Mouse (Mus musculus) CH12.LX (cell line): Measurements from ENCODE around the gene H2-Ab1. TPM values are rescaled to one million over a fixed set of nuclear protein-coding genes. Genes with fewer than 3 reads are reported as not detected.

ENCODE experiments used
- DNase-seq: peaks from one replicate; pipeline ENCODE4 v3.0.0-alpha.2; 2013; ENCODE audit errors: extremely low read depth
- H3K27ac ChIP-seq: 2 replicates; pipeline ENCODE4 v1.5.1; 2012; ENCODE audit warnings: low read depth, mild to moderate bottlenecking, control low read depth, moderate library complexity; ENCODE audit not compliant: insufficient read depth
- H3K27me3 ChIP-seq: replicated peaks from 2 replicates; pipeline ENCODE3; 2012; ENCODE audit warnings: inconsistent platforms
- H3K36me3 ChIP-seq, 2 experiments: replicated peaks in 1 of 2; 2 replicates each; pipeline versions ENCODE3 to v1.6.1; 2012; ENCODE audit warnings: inconsistent platforms in 1 of 2, low read length in 1 of 2, mild to moderate bottlenecking in 1 of 2, mixed read lengths in 1 of 2, moderate library complexity in 1 of 2; ENCODE audit not compliant: control insufficient read depth in 1 of 2, insufficient read depth in 1 of 2
- H3K4me1 ChIP-seq, 2 experiments: 2 replicates each; pipeline ENCODE4 v1.6.1; 2012; ENCODE audit warnings: inconsistent platforms in 1 of 2, moderate library complexity in 1 of 2; ENCODE audit not compliant: insufficient read depth in 2 of 2, control insufficient read depth in 1 of 2
- H3K4me2 ChIP-seq: 2 replicates; pipeline ENCODE4 v1.6.1; 2012; ENCODE audit warnings: low read depth, mild to moderate bottlenecking, control low read depth; ENCODE audit not compliant: poor library complexity, insufficient read depth, severe bottlenecking
- H3K4me3 ChIP-seq, 3 experiments: fragments of 150-350 bp in 1 of 3; sonication (generic) in 1 of 3; replicated peaks in 1 of 3; 2 replicates each; pipeline versions ENCODE3 to v1.5.1; 2011 to 2012; ENCODE audit warnings: low read depth in 2 of 3, low read length in 2 of 3, mild to moderate bottlenecking in 2 of 3, moderate library complexity in 2 of 3, control low read depth in 1 of 3, improper control_type of control experiment in 1 of 3, inconsistent platforms in 1 of 3, mixed read lengths in 1 of 3; ENCODE audit not compliant: poor library complexity in 1 of 3
- H3K79me2 ChIP-seq: replicated peaks from 2 replicates; pipeline ENCODE4 v1.6.1; 2012; ENCODE audit warnings: mild to moderate bottlenecking, moderate library complexity; ENCODE audit not compliant: control insufficient read depth, poor library complexity, insufficient read depth, severe bottlenecking; ENCODE audit errors: extremely low read depth
- H3K9ac ChIP-seq: 2 replicates; pipeline ENCODE4 v1.6.1; 2012; ENCODE audit warnings: low read depth, mild to moderate bottlenecking, control low read depth, moderate library complexity; ENCODE audit not compliant: insufficient read depth
- H3K9me3 ChIP-seq: replicated peaks from 2 replicates; pipeline ENCODE3; 2012; ENCODE audit warnings: low read length, inconsistent platforms, mixed read lengths
- CHD1 ChIP-seq: IDR thresholded peaks from 2 replicates; pipeline ENCODE4 v1.6.1; 2012; ENCODE audit warnings: low read depth, low read length, improper control_type of control experiment, inconsistent platforms
- CTCF ChIP-seq, 2 experiments: IDR thresholded peaks in 1 of 2; conservative IDR thresholded peaks in 1 of 2; 2 replicates each; pipeline ENCODE4 v1.5.1; 2011 to 2012; ENCODE audit warnings: low read depth in 2 of 2, low read length in 2 of 2, improper control_type of control experiment in 1 of 2, inconsistent platforms in 1 of 2, mild to moderate bottlenecking in 1 of 2, moderate library complexity in 1 of 2
- ELF1 ChIP-seq: IDR thresholded peaks from 2 replicates; pipeline ENCODE4 v1.6.1; 2014; ENCODE audit warnings: low read depth, mild to moderate bottlenecking, inconsistent platforms, low read length, improper control_type of control experiment
- ETS1 ChIP-seq: conservative IDR thresholded peaks from 2 replicates; pipeline ENCODE4 v1.6.1; 2012; ENCODE audit warnings: low read depth, mild to moderate bottlenecking, inconsistent platforms, low read length, improper control_type of control experiment, moderate library complexity
- GABPA ChIP-seq: IDR thresholded peaks from 2 replicates; pipeline ENCODE4 v1.6.1; 2012; ENCODE audit warnings: low read depth, low read length, improper control_type of control experiment, inconsistent platforms; ENCODE audit not compliant: insufficient replicate concordance
- IRF4 ChIP-seq: IDR thresholded peaks from 2 replicates; pipeline ENCODE4 v1.6.1; 2014; ENCODE audit warnings: low read depth, mild to moderate bottlenecking, inconsistent platforms, low read length, improper control_type of control experiment
- MAX ChIP-seq: IDR thresholded peaks from 2 replicates; pipeline ENCODE4 v1.6.1; 2011; ENCODE audit warnings: low read length, improper control_type of control experiment
- MAZ ChIP-seq: IDR thresholded peaks from 2 replicates; pipeline ENCODE4 v1.6.1; 2012; ENCODE audit warnings: low read depth, mild to moderate bottlenecking, inconsistent platforms, low read length, improper control_type of control experiment, moderate library complexity
- MYC ChIP-seq: IDR thresholded peaks from 2 replicates; pipeline ENCODE4 v1.6.1; 2011; ENCODE audit warnings: low read depth, mild to moderate bottlenecking, improper control_type of control experiment, low read length
- PAX5 ChIP-seq: IDR thresholded peaks from 2 replicates; pipeline ENCODE4 v1.6.1; 2012; ENCODE audit warnings: low read length, inconsistent platforms, mixed read lengths
- POLR2AphosphoS2 ChIP-seq: IDR thresholded peaks from 2 replicates; pipeline ENCODE4 v1.6.1; 2011; ENCODE audit warnings: low read depth, low read length, improper control_type of control experiment
- SMC3 ChIP-seq: IDR thresholded peaks from 2 replicates; pipeline ENCODE4 v1.6.1; 2011; ENCODE audit warnings: low read depth, low read length, improper control_type of control experiment
- TCF12 ChIP-seq: IDR thresholded peaks from 2 replicates; pipeline ENCODE4 v1.6.1; 2014; ENCODE audit warnings: low read depth, mild to moderate bottlenecking, inconsistent platforms, low read length, improper control_type of control experiment
- USF2 ChIP-seq: conservative IDR thresholded peaks from 2 replicates; pipeline ENCODE4 v1.6.1; 2011; ENCODE audit warnings: low read depth, low read length, improper control_type of control experiment
- ZKSCAN1 ChIP-seq: IDR thresholded peaks from 2 replicates; pipeline ENCODE4 v1.6.1; 2012; ENCODE audit warnings: low read depth, inconsistent platforms, low read length, improper control_type of control experiment, borderline replicate concordance
- ZMIZ1 ChIP-seq: IDR thresholded peaks from 2 replicates; pipeline ENCODE4 v1.6.1; 2012; ENCODE audit warnings: low read depth, mild to moderate bottlenecking, inconsistent platforms, low read length, improper control_type of control experiment
- ZNF384 ChIP-seq: IDR thresholded peaks from 2 replicates; pipeline ENCODE4 v1.6.1; 2012; ENCODE audit warnings: low read depth, low read length, improper control_type of control experiment, inconsistent platforms
- dilution Hi-C: fragments of 300-500 bp; cut with MboI; formaldehyde crosslinking; loops from 2 replicates; pipeline ENCODE4 v1.14.3; 2020; ENCODE audit warnings: low sequenced_read_pairs; ENCODE audit not compliant: extremely low pct_unique_long_range_greater_than_20kb, extremely low pct_ligation_motif_present
- in situ Hi-C: fragments of 300-500 bp; cut with MboI; formaldehyde crosslinking; loops from 3 replicates; pipeline ENCODE4 v1.14.3; 2019; ENCODE audit warnings: low sequenced_read_pairs, low pct_ligation_motif_present, low pct_unique_long_range_greater_than_20kb, mixed read lengths
- polyA plus RNA-seq: library from polyadenylated mRNA; unstranded; fragments of >175 nt; gene quantifications from 2 replicates; pipeline ENCODE4 v1.2.1, GENCODE M21; 2012; ENCODE audit warnings: low read depth; ENCODE audit not compliant: insufficient read length
- total RNA-seq, 2 experiments: library from RNA; depleted of rRNA; stranded (reverse); fragments of 300-350 nt in 1 of 2; fragments of >200 nt in 1 of 2; gene quantifications; 2 replicates each; pipeline ENCODE4 v1.2.3; 2012 to 2014

Gene H2-Ab1
- total and polyA plus RNA-seq, 3 experiments, result 114 to 699 (median 119) TPM

DNA sequence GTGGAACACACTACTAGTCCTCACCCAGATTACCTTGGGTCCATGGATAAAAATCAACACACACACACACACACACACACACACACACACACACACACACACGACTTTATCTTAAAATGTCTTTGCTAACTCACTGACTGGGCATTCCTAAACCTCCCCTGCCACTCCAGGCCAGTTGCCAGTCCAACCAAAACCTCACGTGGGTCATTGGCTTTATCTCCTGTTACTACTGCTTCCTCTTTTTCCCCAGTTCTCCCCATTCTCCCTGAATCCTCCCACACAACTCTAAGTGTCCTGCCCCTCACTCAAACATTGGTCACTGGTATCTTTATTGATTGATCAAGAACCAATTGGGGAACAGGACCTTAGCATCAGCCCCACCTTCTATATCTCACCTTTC lies 59.8 kb downstream of the H2-Ab1 start:
- H3K4me3 ChIP-seq, result no peak overlapping the region
- dilution Hi-C loops (no loop called here), in situ Hi-C loops (no loop called here)
- H3K27me3 ChIP-seq, result no peaks in the 10 kb centered on the region
- peaks cover 32 to 49% of the 10 kb centered on the region in 2 experiments for H3K36me3 ChIP-seq
- H3K4me2 ChIP-seq, result no peak overlapping the region
- no peaks in the 10 kb centered on the region for H3K9me3 ChIP-seq
- H3K79me2 ChIP-seq, result no peaks in the 10 kb centered on the region
- no peak for DNase-seq
- TF ChIP-seq ETS1, result no peak
- no peak for TF ChIP-seq ZMIZ1
- no peak for TF ChIP-seq TCF12
- no peak for TF ChIP-seq USF2
- TF ChIP-seq ZNF384, result no peak
- no peak for TF ChIP-seq PAX5
- TF ChIP-seq ELF1, result no peak
- no peak for TF ChIP-seq POLR2AphosphoS2
- no peak for TF ChIP-seq MYC
- no peak for TF ChIP-seq CTCF (conservative IDR thresholded peaks at IDR 0.05 in 1 of 2, IDR thresholded peaks at IDR 0.05 in 1 of 2; ENCODE audit: low read depth in 2 of 2, low read length in 2 of 2)
- TF ChIP-seq MAZ, result no peak
- no peak for TF ChIP-seq IRF4
- TF ChIP-seq CHD1, result no peak
- TF ChIP-seq ZKSCAN1, result no peak
- no peak for TF ChIP-seq GABPA
- TF ChIP-seq MAX, result no peak
- no peak for TF ChIP-seq SMC3
- peaks cover 3 to 26% of the 10 kb centered on the region in 2 experiments; a peak in 3 of 4 replicates for H3K4me1 ChIP-seq
- H3K27ac ChIP-seq, result no peak overlapping the region
- H3K9ac ChIP-seq, result no peak overlapping the region

Other genes with a start within 250 kb of the H2-Ab1 start
Only the 20 nearest of the 22 such genes appear.
- 116 and 160 TPM in 2 replicates for gene Slc39a7, start 226.0 kb upstream of the H2-Ab1 start, total RNA-seq (2012; rRNA removed)
- gene Slc39a7, start 226.0 kb upstream of the H2-Ab1 start, total RNA-seq (2014; rRNA removed), result 96.8 and 97.2 TPM in 2 replicates
- 105 and 108 TPM in 2 replicates for gene Slc39a7, start 226.0 kb upstream of the H2-Ab1 start, polyA plus RNA-seq
- 42.7 and 47.7 TPM in 2 replicates for gene Rxrb, start 225.9 kb upstream of the H2-Ab1 start, total RNA-seq (2012; rRNA removed)
- gene Rxrb, start 225.9 kb upstream of the H2-Ab1 start, total RNA-seq (2014; rRNA removed), result 27.0 and 27.4 TPM in 2 replicates
- 36.9 and 41.4 TPM in 2 replicates for gene Rxrb, start 225.9 kb upstream of the H2-Ab1 start, polyA plus RNA-seq
- 6.0 and 7.6 TPM in 2 replicates for gene Col11a2, start 218.3 kb upstream of the H2-Ab1 start, total RNA-seq (2012; rRNA removed)
- 3.0 and 4.5 TPM in 2 replicates for gene Col11a2, start 218.3 kb upstream of the H2-Ab1 start, total RNA-seq (2014; rRNA removed)
- 5.8 and 7.2 TPM in 2 replicates for gene Col11a2, start 218.3 kb upstream of the H2-Ab1 start, polyA plus RNA-seq
- gene H2-Oa, start 165.3 kb upstream of the H2-Ab1 start, total RNA-seq (2012; rRNA removed), result 16.1 and 21.5 TPM in 2 replicates
- 32.8 and 42.7 TPM in 2 replicates for gene H2-Oa, start 165.3 kb upstream of the H2-Ab1 start, total RNA-seq (2014; rRNA removed)
- 30.5 and 40.4 TPM in 2 replicates for gene H2-Oa, start 165.3 kb upstream of the H2-Ab1 start, polyA plus RNA-seq
- gene H2-DMa, start 138.1 kb upstream of the H2-Ab1 start, total RNA-seq (2012; rRNA removed), result 67.7 and 77.4 TPM in 2 replicates
- gene H2-DMa, start 138.1 kb upstream of the H2-Ab1 start, total RNA-seq (2014; rRNA removed), result 114 and 119 TPM in 2 replicates
- gene H2-DMa, start 138.1 kb upstream of the H2-Ab1 start, polyA plus RNA-seq, result 82.5 and 112 TPM in 2 replicates
- gene Brd2, start 135.1 kb upstream of the H2-Ab1 start, total RNA-seq (2012; rRNA removed), result 101 and 125 TPM in 2 replicates
- gene Brd2, start 135.1 kb upstream of the H2-Ab1 start, total RNA-seq (2014; rRNA removed), result 137 and 141 TPM in 2 replicates
- 247 and 252 TPM in 2 replicates for gene Brd2, start 135.1 kb upstream of the H2-Ab1 start, polyA plus RNA-seq
- gene H2-DMb2, start 114.4 kb upstream of the H2-Ab1 start, total RNA-seq (2012; rRNA removed), result 107 and 135 TPM in 2 replicates
- 173 and 199 TPM in 2 replicates for gene H2-DMb2, start 114.4 kb upstream of the H2-Ab1 start, total RNA-seq (2014; rRNA removed)
- 161 and 175 TPM in 2 replicates for gene H2-DMb2, start 114.4 kb upstream of the H2-Ab1 start, polyA plus RNA-seq
- gene H2-DMb1, start 104.6 kb upstream of the H2-Ab1 start, total RNA-seq (2012; rRNA removed), result 60.7 and 67.0 TPM in 2 replicates
- gene H2-DMb1, start 104.6 kb upstream of the H2-Ab1 start, total RNA-seq (2014; rRNA removed), result 77.4 and 102 TPM in 2 replicates
- 147 and 149 TPM in 2 replicates for gene H2-DMb1, start 104.6 kb upstream of the H2-Ab1 start, polyA plus RNA-seq
- 164 and 184 TPM in 2 replicates for gene Tap1, start 70.1 kb upstream of the H2-Ab1 start, total RNA-seq (2012; rRNA removed)
- gene Tap1, start 70.1 kb upstream of the H2-Ab1 start, total RNA-seq (2014; rRNA removed), result 90.1 and 102 TPM in 2 replicates
- gene Tap1, start 70.1 kb upstream of the H2-Ab1 start, polyA plus RNA-seq, result 157 and 161 TPM in 2 replicates
- 435 and 547 TPM in 2 replicates for gene Psmb9, start 69.9 kb upstream of the H2-Ab1 start, total RNA-seq (2012; rRNA removed)
- gene Psmb9, start 69.9 kb upstream of the H2-Ab1 start, total RNA-seq (2014; rRNA removed), result 156 and 159 TPM in 2 replicates
- 192 and 196 TPM in 2 replicates for gene Psmb9, start 69.9 kb upstream of the H2-Ab1 start, polyA plus RNA-seq
- 989 and 1,092 TPM in 2 replicates for gene Psmb8, start 60.0 kb upstream of the H2-Ab1 start, total RNA-seq (2012; rRNA removed)
- 846 and 857 TPM in 2 replicates for gene Psmb8, start 60.0 kb upstream of the H2-Ab1 start, total RNA-seq (2014; rRNA removed)
- gene Psmb8, start 60.0 kb upstream of the H2-Ab1 start, polyA plus RNA-seq, result 652 and 654 TPM in 2 replicates
- 110 and 116 TPM in 2 replicates for gene Tap2, start 54.2 kb upstream of the H2-Ab1 start, total RNA-seq (2012; rRNA removed)
- 54.8 and 62.2 TPM in 2 replicates for gene Tap2, start 54.2 kb upstream of the H2-Ab1 start, total RNA-seq (2014; rRNA removed)
- 121 and 124 TPM in 2 replicates for gene Tap2, start 54.2 kb upstream of the H2-Ab1 start, polyA plus RNA-seq
- gene H2-Ob, start 18.8 kb upstream of the H2-Ab1 start, total RNA-seq (2012; rRNA removed), result 8.4 and 13.7 TPM in 2 replicates
- gene H2-Ob, start 18.8 kb upstream of the H2-Ab1 start, total RNA-seq (2014; rRNA removed), result 31.9 and 39.7 TPM in 2 replicates
- 19.9 and 27.2 TPM in 2 replicates for gene H2-Ob, start 18.8 kb upstream of the H2-Ab1 start, polyA plus RNA-seq
- gene H2-Aa, start 30.1 kb downstream of the H2-Ab1 start, total RNA-seq (2012; rRNA removed), result 385 and 450 TPM in 2 replicates
- gene H2-Aa, start 30.1 kb downstream of the H2-Ab1 start, total RNA-seq (2014; rRNA removed), result 481 and 488 TPM in 2 replicates
- 930 and 958 TPM in 2 replicates for gene H2-Aa, start 30.1 kb downstream of the H2-Ab1 start, polyA plus RNA-seq
- gene H2-Eb1, start 48.2 kb downstream of the H2-Ab1 start, total RNA-seq (2012; rRNA removed), result 574 and 629 TPM in 2 replicates
- 511 and 534 TPM in 2 replicates for gene H2-Eb1, start 48.2 kb downstream of the H2-Ab1 start, total RNA-seq (2014; rRNA removed)
- gene H2-Eb1, start 48.2 kb downstream of the H2-Ab1 start, polyA plus RNA-seq, result 898 and 899 TPM in 2 replicates
- gene H2-Eb2, start 68.0 kb downstream of the H2-Ab1 start, total RNA-seq (2012; rRNA removed), result 5.8 and 6.8 TPM in 2 replicates
- 10.9 and 12.2 TPM in 2 replicates for gene H2-Eb2, start 68.0 kb downstream of the H2-Ab1 start, total RNA-seq (2014; rRNA removed)
- gene H2-Eb2, start 68.0 kb downstream of the H2-Ab1 start, polyA plus RNA-seq, result 10.2 and 11.4 TPM in 2 replicates
- gene Btnl2, start 97.1 kb downstream of the H2-Ab1 start, total RNA-seq (2012; rRNA removed), result 1.1 and 1.2 TPM in 2 replicates
- 1.9 and 2.0 TPM in 2 replicates for gene Btnl2, start 97.1 kb downstream of the H2-Ab1 start, total RNA-seq (2014; rRNA removed)
- gene Btnl2, start 97.1 kb downstream of the H2-Ab1 start, polyA plus RNA-seq, result 4.8 and 5.6 TPM in 2 replicates
- 0.08 TPM in 1 of 2 replicates, not detected in the other for gene Btnl1, start 119.4 kb downstream of the H2-Ab1 start, total RNA-seq (2012; rRNA removed)
- gene Btnl1, start 119.4 kb downstream of the H2-Ab1 start, total RNA-seq (2014; rRNA removed), result 0.14 TPM in 1 of 2 replicates, not detected in the other
- gene Btnl1, start 119.4 kb downstream of the H2-Ab1 start, polyA plus RNA-seq, result 0.11 TPM in 1 of 2 replicates, not detected in the other
- gene BC051142, start 141.1 kb downstream of the H2-Ab1 start, total RNA-seq (2012; rRNA removed), result not detected in 2 replicates
- 0.28 TPM in 1 of 2 replicates, not detected in the other for gene BC051142, start 141.1 kb downstream of the H2-Ab1 start, total RNA-seq (2014; rRNA removed)
- gene BC051142, start 141.1 kb downstream of the H2-Ab1 start, polyA plus RNA-seq, result 0.83 and 1.0 TPM in 2 replicates
- not detected in 2 replicates for gene Btnl4, start 219.6 kb downstream of the H2-Ab1 start, total RNA-seq (2012; rRNA removed)
- not detected in 2 replicates for gene Btnl4, start 219.6 kb downstream of the H2-Ab1 start, total RNA-seq (2014; rRNA removed)
- gene Btnl4, start 219.6 kb downstream of the H2-Ab1 start, polyA plus RNA-seq, result not detected in 2 replicates